1 mouse cellular context compared by ENCODE assay signal in genomic region chr2:73909116-73909515, GRCm38 (mm10).
TF ChIP-seq lines count a peak whose summit lies in the region.

No protein-coding gene starts in this region.

TF ChIP-seq in CH12.LX, 34 proteins besides CTCF, POLR2A, EP300 and RAD21:
- TF ChIP-seq MAZ (IDR thresholded peaks at IDR 0.05; ENCODE audit: low read depth, low read length) (no peak), UBTF (IDR thresholded peaks at IDR 0.05; ENCODE audit: low read depth, low read length) (no peak), ZC3H11A (IDR thresholded peaks at IDR 0.05; ENCODE audit: low read depth, low read length) (no peak), ZKSCAN1 (IDR thresholded peaks at IDR 0.05; ENCODE audit: borderline replicate concordance, low read depth, low read length) (no peak), IRF4 (IDR thresholded peaks at IDR 0.05; ENCODE audit: low read depth, low read length) (no peak), MEF2A (IDR thresholded peaks at IDR 0.05; ENCODE audit: borderline replicate concordance, low read depth, low read length) (no peak), USF2 (conservative IDR thresholded peaks at IDR 0.05; ENCODE audit: low read depth, low read length) (no peak), CHD2 (IDR thresholded peaks at IDR 0.05; ENCODE audit: low read length) (no peak), ZMIZ1 (IDR thresholded peaks at IDR 0.05; ENCODE audit: low read depth, low read length) (no peak), MAFK (IDR thresholded peaks at IDR 0.05; ENCODE audit: insufficient replicate concordance, low read length) (no peak), MXI1 (IDR thresholded peaks at IDR 0.05; ENCODE audit: low read depth, low read length) (no peak), TCF12 (IDR thresholded peaks at IDR 0.05; ENCODE audit: low read depth, low read length) (no peak), SMC3 (IDR thresholded peaks at IDR 0.05; ENCODE audit: low read depth, low read length) (no peak), BHLHE40 (IDR thresholded peaks at IDR 0.05; ENCODE audit: low read depth, low read length) (no peak), ELF1 (IDR thresholded peaks at IDR 0.05; ENCODE audit: low read depth, low read length) (no peak)
